In genomic region chr7:57390046-57390445, GRCm38 (mm10) we compare ENCODE assay signal across 23 mouse cellular contexts. TPM values are rescaled to one million over a fixed set of nuclear protein-coding genes. Genes with fewer than 3 reads are reported as not detected.
DNase-seq lines count a peak whose midpoint lies in the region; ATAC-seq and TF ChIP-seq lines count a peak whose summit lies in the region.
"Had no signal": no experiment of that assay in that cellular context is flagged by ENCODE, and none has a peak within 500 bp of the region (broad histone marks: within the 10 kb centered on the region; RNA-seq: fewer than 3 reads in every experiment).

No protein-coding gene starts in this region.

- no peak overlapping the region for H3K9ac ChIP-seq in intestine, postnatal 0 days (ENCODE audit: low read depth, low read length)
- H3K9ac ChIP-seq in intestine, embryonic 15.5 days: no peak overlapping the region
- no peak overlapping the region for H3K9ac ChIP-seq in midbrain, embryonic 14.5 days (replicated peaks; ENCODE audit: low read length)
- no peak overlapping the region for H3K9ac ChIP-seq in midbrain, embryonic 11.5 days (ENCODE audit: low read length)
- H3K9ac ChIP-seq: embryonic facial prominence, embryonic 15.5 days; forebrain, embryonic 15.5 days; limb, embryonic 15.5 days; liver, embryonic 15.5 days; lung, embryonic 15.5 days; neural tube, embryonic 15.5 days had no signal

- H3K4me1 ChIP-seq in intestine, postnatal 0 days (replicated peaks; ENCODE audit: control insufficient read depth, insufficient read depth, low read length): no peaks in the 10 kb centered on the region
- 0 out of 2 replicates have a peak, but pooled peaks cover 6% of the 10 kb centered on the region for H3K4me1 ChIP-seq in intestine, embryonic 15.5 days (replicated peaks)
- peaks cover 11% of the 10 kb centered on the region for H3K4me1 ChIP-seq in midbrain, embryonic 14.5 days (ENCODE audit: control insufficient read depth, insufficient read depth, low read length)
- H3K4me1 ChIP-seq in midbrain, embryonic 11.5 days (ENCODE audit: control insufficient read depth, insufficient read depth, low read length): no peaks in the 10 kb centered on the region
- H3K4me1 ChIP-seq: liver, embryonic 15.5 days had no signal

- peak; percentile 37 for DNase-seq in midbrain, embryonic 14.5 days
- no peak for DNase-seq in midbrain, embryonic 11.5 days (ENCODE audit: low spot score, missing footprints)
- peak; percentile 83 for DNase-seq in brain, adult 2 months (ENCODE audit: low read depth, low spot score)
- DNase-seq in retina, postnatal 1 day: peak; percentile 5
- DNase-seq in urinary bladder, postnatal 25 days (ENCODE audit: low spot score): no peak
- DNase-seq: adrenal gland, postnatal 10 days; B cell, adult 2 months; cerebellum, adult 8-10 months; kidney, adult 11 months; lung, postnatal 4 days; thymus, adult 18-20 months; thymus, postnatal 36 days had no signal

- no peak overlapping the region for H3K4me2 ChIP-seq in intestine, postnatal 0 days (replicated peaks; ENCODE audit: low read depth)
- no peak overlapping the region for H3K4me2 ChIP-seq in intestine, embryonic 15.5 days (replicated peaks)
- H3K4me2 ChIP-seq in midbrain, embryonic 14.5 days (ENCODE audit: low read length): no peak overlapping the region
- no peak overlapping the region for H3K4me2 ChIP-seq in midbrain, embryonic 11.5 days
- H3K4me2 ChIP-seq: embryonic facial prominence, embryonic 15.5 days; forebrain, embryonic 15.5 days; heart, embryonic 11.5 days; limb, embryonic 15.5 days; liver, embryonic 15.5 days; lung, embryonic 15.5 days; neural tube, embryonic 15.5 days had no signal

- H3K27ac ChIP-seq in intestine, postnatal 0 days (ENCODE audit: low read depth, low read length): no peak overlapping the region
- no peak overlapping the region for H3K27ac ChIP-seq in intestine, embryonic 15.5 days
- no peak overlapping the region for H3K27ac ChIP-seq in midbrain, embryonic 14.5 days (replicated peaks; ENCODE audit: low read depth, low read length)
- H3K27ac ChIP-seq in midbrain, embryonic 11.5 days (ENCODE audit: low read depth, low read length): no peak overlapping the region
- H3K27ac ChIP-seq: embryonic facial prominence, embryonic 15.5 days; forebrain, embryonic 15.5 days; limb, embryonic 15.5 days; liver, embryonic 15.5 days; lung, embryonic 15.5 days; neural tube, embryonic 15.5 days had no signal

- no peak for ATAC-seq in intestine, postnatal 0 days
- ATAC-seq in intestine, embryonic 15.5 days: no peak
- ATAC-seq in midbrain, embryonic 14.5 days (ENCODE audit: low FRiP score, low TSS enrichment): no peak
- no peak for ATAC-seq in midbrain, embryonic 11.5 days (ENCODE audit: low FRiP score)
- ATAC-seq: forebrain, embryonic 15.5 days; hindbrain, embryonic 16.5 days had no signal

- no peaks in the 10 kb centered on the region for H3K36me3 ChIP-seq in intestine, postnatal 0 days (ENCODE audit: control insufficient read depth, insufficient read depth)
- H3K36me3 ChIP-seq in intestine, embryonic 15.5 days: no peaks in the 10 kb centered on the region
- no peaks in the 10 kb centered on the region for H3K36me3 ChIP-seq in midbrain, embryonic 14.5 days (ENCODE audit: control insufficient read depth, insufficient read depth, low read length)
- H3K36me3 ChIP-seq in midbrain, embryonic 11.5 days (ENCODE audit: control insufficient read depth, insufficient read depth, low read length): no peaks in the 10 kb centered on the region
- H3K36me3 ChIP-seq: embryonic facial prominence, embryonic 15.5 days; forebrain, embryonic 15.5 days; limb, embryonic 15.5 days; liver, embryonic 15.5 days; lung, embryonic 15.5 days; neural tube, embryonic 15.5 days had no signal

- peaks cover 17% of the 10 kb centered on the region; the same call in 1 of the 2 replicates for H3K27me3 ChIP-seq in intestine, postnatal 0 days (replicated peaks; ENCODE audit: control insufficient read depth, insufficient read depth, low read length)
- peaks cover 20% of the 10 kb centered on the region for H3K27me3 ChIP-seq in intestine, embryonic 15.5 days (replicated peaks)
- H3K27me3 ChIP-seq in midbrain, embryonic 14.5 days (ENCODE audit: control insufficient read depth, insufficient read depth, low read length): peaks cover 15% of the 10 kb centered on the region; the same call in 1 of the 2 replicates
- peaks cover 4% of the 10 kb centered on the region; the same call in 1 of the 2 replicates for H3K27me3 ChIP-seq in midbrain, embryonic 11.5 days (ENCODE audit: control insufficient read depth, insufficient read depth, low read length)
- H3K27me3 ChIP-seq: CH12.LX had no signal

- TF ChIP-seq CTCF in intestine, postnatal 0 days (IDR thresholded peaks at IDR 0.05; ENCODE audit: low read depth): peak; percentile 23; the same call in 1 of the 2 replicates

- H3K4me3 ChIP-seq in intestine, postnatal 0 days (ENCODE audit: low read depth, low read length): no peak overlapping the region
- H3K4me3 ChIP-seq in intestine, embryonic 15.5 days (replicated peaks): no peak overlapping the region
- H3K4me3 ChIP-seq in midbrain, embryonic 14.5 days (replicated peaks; ENCODE audit: low read depth, low read length): no peak overlapping the region
- no peak overlapping the region for H3K4me3 ChIP-seq in midbrain, embryonic 11.5 days (ENCODE audit: low read depth, low read length)
- H3K4me3 ChIP-seq: embryonic facial prominence, embryonic 15.5 days; forebrain, embryonic 15.5 days; limb, embryonic 15.5 days; liver, embryonic 15.5 days; lung, embryonic 15.5 days; neural tube, embryonic 15.5 days had no signal

- 45% methylated on average over 4 of the region's 4 CpGs for WGBS in intestine, postnatal 0 days
- 36% methylated on average over 4 of the region's 4 CpGs for WGBS in intestine, embryonic 15.5 days
- 47% methylated on average over 4 of the region's 4 CpGs for WGBS in midbrain, embryonic 14.5 days
- 48% methylated on average over 4 of the region's 4 CpGs for WGBS in midbrain, embryonic 11.5 days

- H3K9me3 ChIP-seq in intestine, postnatal 0 days (ENCODE audit: control insufficient read depth): no peaks in the 10 kb centered on the region
- no peaks in the 10 kb centered on the region for H3K9me3 ChIP-seq in intestine, embryonic 15.5 days
- no peaks in the 10 kb centered on the region for H3K9me3 ChIP-seq in midbrain, embryonic 14.5 days (ENCODE audit: control insufficient read depth, low read length)
- no peaks in the 10 kb centered on the region for H3K9me3 ChIP-seq in midbrain, embryonic 11.5 days (ENCODE audit: control insufficient read depth, low read length)
- H3K9me3 ChIP-seq: embryonic facial prominence, embryonic 15.5 days; forebrain, embryonic 15.5 days; limb, embryonic 15.5 days; liver, embryonic 15.5 days; lung, embryonic 15.5 days; neural tube, embryonic 15.5 days had no signal

RNA-seq across cellular contexts. Expression of gene Gabrg3, which starts 3.1 kb away (rescaled TPM):
- 0.87 and 1.2 TPM in 2 replicates for polyA plus RNA-seq in intestine, postnatal 0 days (2015; fragmentation: Nextera tagmentation; extraction: Ambion mirVana)
- polyA plus RNA-seq in intestine, embryonic 15.5 days (2015; fragmentation: Nextera tagmentation; extraction: Ambion mirVana): 0.68 and 0.78 TPM in 2 replicates
- 4.5 and 4.6 TPM in 2 replicates for polyA plus RNA-seq in midbrain, embryonic 14.5 days (2014; fragmentation: Nextera tagmentation; extraction: Ambion mirVana)
- polyA plus RNA-seq in midbrain, embryonic 11.5 days (2014; fragmentation: Nextera tagmentation; extraction: Ambion mirVana): 0.03 and 0.31 TPM in 2 replicates

RNA-seq across cellular contexts. Expression of gene Gabrb3, which starts 29.4 kb away (rescaled TPM):
- 4.3 and 5.9 TPM in 2 replicates for polyA plus RNA-seq in intestine, postnatal 0 days (2015; fragmentation: Nextera tagmentation; extraction: Ambion mirVana)
- polyA plus RNA-seq in intestine, embryonic 15.5 days (2015; fragmentation: Nextera tagmentation; extraction: Ambion mirVana): 2.2 and 2.6 TPM in 2 replicates
- 53.2 and 58.5 TPM in 2 replicates for polyA plus RNA-seq in midbrain, embryonic 14.5 days (2014; fragmentation: Nextera tagmentation; extraction: Ambion mirVana)
- 11.7 and 13.3 TPM in 2 replicates for polyA plus RNA-seq in midbrain, embryonic 11.5 days (2014; fragmentation: Nextera tagmentation; extraction: Ambion mirVana)

Comparison
In these comparisons a context has a peak if more than half of its experiments do, and no peak if none do; other contexts are left out.
1. DNase-seq: peak in midbrain, embryonic 14.5 days (single experiment), brain, adult 2 months (single experiment) and retina, postnatal 1 day (single experiment); none in midbrain, embryonic 11.5 days (single experiment) and urinary bladder, postnatal 25 days (single experiment).